Mouse (Mus musculus) MEL (cell line): Measurements from ENCODE around the gene Col5a3.

ENCODE experiments used
- CTCF ChIP-seq, 3 experiments: IDR thresholded peaks in 2 of 3; conservative IDR thresholded peaks in 1 of 3; 2 replicates each; pipeline ENCODE4 v1.5.1; 2011 to 2012; ENCODE audit warnings: low read length in 3 of 3, low read depth in 2 of 3, mild to moderate bottlenecking in 2 of 3, improper control_type of control experiment in 1 of 3, inconsistent platforms in 1 of 3, mixed read lengths in 1 of 3, moderate library complexity in 1 of 3; ENCODE audit not compliant: control insufficient read depth in 1 of 3, insufficient read depth in 1 of 3, poor library complexity in 1 of 3, severe bottlenecking in 1 of 3
- ETS1 ChIP-seq: IDR thresholded peaks from 2 replicates; pipeline ENCODE4 v1.6.1; 2012; ENCODE audit warnings: low read depth, mild to moderate bottlenecking, inconsistent platforms, low read length, improper control_type of control experiment, moderate library complexity
- ZKSCAN1 ChIP-seq: IDR thresholded peaks from 2 replicates; pipeline ENCODE4 v1.6.1; 2012; ENCODE audit warnings: low read depth, mild to moderate bottlenecking, inconsistent platforms, low read length, improper control_type of control experiment, moderate library complexity

DNA sequence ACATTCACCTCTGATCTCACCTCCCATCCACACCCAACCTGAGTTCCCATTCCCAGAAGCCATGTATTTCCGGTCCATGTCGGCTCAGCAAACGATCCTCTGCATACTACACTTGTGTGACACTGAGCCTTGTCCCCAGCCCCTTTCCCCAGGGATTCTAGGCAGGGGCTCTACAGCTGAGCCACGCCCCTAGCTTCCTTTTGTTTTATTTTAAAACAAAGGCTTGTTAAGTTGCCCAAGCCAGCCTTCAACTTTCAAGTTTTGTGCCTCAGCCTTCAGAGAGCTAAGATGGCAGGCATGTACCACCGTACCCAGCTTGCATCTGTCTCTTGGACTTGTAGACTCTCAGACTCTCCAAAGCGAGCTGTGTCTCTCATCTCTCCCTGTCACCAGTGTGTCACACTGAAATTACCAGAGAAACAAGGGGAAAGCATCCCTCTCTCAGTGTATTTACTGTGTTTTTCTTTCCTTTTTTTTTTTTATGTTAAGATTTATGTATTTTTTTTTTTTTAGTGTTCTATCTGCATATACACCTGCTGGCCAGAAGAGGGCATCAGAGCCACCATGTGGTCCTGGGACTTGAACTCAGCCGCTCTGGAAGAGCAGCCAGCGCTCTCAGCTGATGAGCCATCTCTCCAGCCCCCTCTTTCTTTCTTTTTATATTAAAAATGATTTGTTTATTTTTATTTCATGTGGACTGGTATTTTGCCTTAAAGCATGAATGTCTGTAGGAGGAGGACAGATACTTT, 76.4 kb downstream of the Col5a3 start:
- TF ChIP-seq ZKSCAN1 (peak; percentile 13; the same call in 1 of the 2 replicates), ETS1 (no peak), CTCF (IDR thresholded peaks at IDR 0.05 in 2 of 3, conservative IDR thresholded peaks at IDR 0.05 in 1 of 3; ENCODE audit: control insufficient read depth in 1 of 3, insufficient read depth in 1 of 3, low read depth in 2 of 3, low read length in 3 of 3, poor library complexity in 1 of 3, severe bottlenecking in 1 of 3) (peak; percentile 77 to 94 (median 86))
